Mouse (Mus musculus): ENCODE results near the gene Hand1.

DNA sequence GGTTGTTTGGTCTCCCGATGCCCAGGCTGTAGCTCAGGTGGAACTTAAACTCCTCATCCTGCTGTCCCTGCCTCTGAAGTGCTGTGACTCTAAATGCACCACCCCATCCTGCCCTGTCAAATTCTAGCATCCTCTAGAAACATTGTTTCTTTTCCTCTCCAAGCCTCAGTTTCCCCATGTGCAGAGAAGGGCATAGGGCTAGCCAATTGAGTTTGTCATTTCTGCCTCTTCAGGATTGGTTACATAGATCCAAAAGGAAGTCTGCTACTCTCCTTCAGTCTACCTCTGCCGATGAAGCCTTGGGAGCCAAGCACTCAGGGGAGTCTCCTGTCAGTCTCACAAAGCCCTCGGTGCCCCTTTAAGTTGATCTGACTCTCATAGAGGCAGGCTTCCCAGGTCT, 3.3 kb upstream of the Hand1 start:
- TF ChIP-seq CTCF (IDR thresholded peaks at IDR 0.05) (no peak), POLR2A (IDR thresholded peaks at IDR 0.05; ENCODE audit: insufficient read depth, low read depth, low read length) (no peak)
